Mouse (Mus musculus) lung, postnatal 0 days (tissue): ENCODE results near the gene Gli2.

Source experiments
- CTCF ChIP-seq: IDR thresholded peaks from 2 replicates; pipeline ENCODE4 v1.5.1; 2016; ENCODE audit warnings: antibody characterized with exemption, mild to moderate bottlenecking
- EP300 ChIP-seq: IDR thresholded peaks from 2 replicates; pipeline ENCODE4 v1.6.1; 2016; ENCODE audit warnings: antibody characterized with exemption, mild to moderate bottlenecking, control low read depth

DNA sequence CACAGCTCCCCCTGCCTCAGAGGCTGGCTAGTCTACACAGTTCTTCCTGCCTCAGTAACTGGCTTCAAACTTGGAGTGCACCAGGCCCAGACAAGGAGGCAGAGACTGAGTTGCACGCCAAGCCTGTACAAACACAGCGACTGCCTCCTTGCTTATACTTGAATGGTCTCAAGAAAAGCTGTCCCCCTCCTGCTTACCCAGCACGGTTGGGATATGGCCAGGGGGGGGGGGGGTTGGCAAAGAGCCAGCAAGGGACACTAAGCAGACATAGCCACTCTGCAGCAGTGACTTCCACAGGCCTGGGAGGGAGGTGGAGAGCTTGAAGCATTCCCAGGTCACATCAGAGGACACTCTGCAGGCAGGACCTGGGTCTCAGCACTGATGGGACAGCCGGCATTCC lies 117.3 kb downstream of the Gli2 start:
- TF ChIP-seq CTCF (no peak), EP300 (no peak)
